Mouse (Mus musculus) liver, adult (tissue): ENCODE results near the gene Rab1b.

Experiments used
- GATA4 ChIP-seq: IDR thresholded peaks from 2 replicates; pipeline ENCODE4 v1.6.1; 2014; ENCODE audit warnings: mild to moderate bottlenecking, low read length; ENCODE audit not compliant: insufficient replicate concordance

The Rab1b gene

DNA sequence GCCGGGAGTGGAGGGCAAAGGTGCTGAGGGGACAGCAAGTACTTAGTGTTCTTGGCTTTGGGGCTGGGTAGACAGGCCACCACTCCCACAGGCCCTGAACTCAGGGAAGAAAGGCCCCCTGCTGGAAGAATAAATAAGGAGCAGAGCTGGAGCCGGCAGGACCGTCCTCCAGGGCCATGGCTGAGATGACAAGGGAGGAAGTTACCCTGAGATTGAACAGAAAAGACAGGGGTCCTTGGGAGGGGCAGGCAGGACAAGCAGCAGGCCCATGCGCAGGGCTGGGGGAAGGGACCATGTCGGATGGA, 1.4 kb upstream of the Rab1b start:
- no peak for TF ChIP-seq GATA4

DNA sequence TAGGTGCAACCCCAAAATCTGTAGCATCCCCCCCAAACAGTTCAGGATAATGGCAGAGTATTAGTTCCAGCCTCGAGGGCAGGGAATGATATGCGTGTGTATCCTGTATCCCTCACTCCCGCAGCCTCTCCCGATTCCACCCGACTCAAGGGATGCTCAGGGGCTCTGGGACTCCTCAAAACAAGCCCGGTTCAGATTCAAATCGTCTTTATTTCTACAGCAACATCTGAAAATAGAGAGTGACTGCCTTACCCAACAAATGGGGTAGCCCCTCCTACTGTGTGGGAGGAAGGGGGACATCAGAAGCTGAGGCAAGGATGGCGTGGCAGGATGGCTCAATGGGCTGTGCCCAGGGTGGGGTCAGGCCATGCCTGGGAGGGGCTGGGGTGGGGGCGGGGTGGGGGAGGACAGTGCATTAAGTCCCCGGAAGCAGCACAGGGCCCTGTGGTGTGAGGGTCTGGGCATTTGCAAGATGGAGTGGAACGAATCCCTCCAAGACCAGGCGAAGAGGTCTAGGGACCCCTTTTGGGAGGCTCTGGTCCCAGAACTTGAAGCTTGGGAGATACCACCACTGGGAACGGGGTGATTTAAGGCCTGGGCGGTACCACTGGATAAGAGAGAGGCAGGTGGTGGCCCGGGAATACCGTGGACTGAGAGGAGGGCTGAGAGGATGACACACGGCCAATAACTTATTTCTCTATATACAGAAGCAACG, 841 bp upstream of the Rab1b start:
- no peak for TF ChIP-seq GATA4

DNA sequence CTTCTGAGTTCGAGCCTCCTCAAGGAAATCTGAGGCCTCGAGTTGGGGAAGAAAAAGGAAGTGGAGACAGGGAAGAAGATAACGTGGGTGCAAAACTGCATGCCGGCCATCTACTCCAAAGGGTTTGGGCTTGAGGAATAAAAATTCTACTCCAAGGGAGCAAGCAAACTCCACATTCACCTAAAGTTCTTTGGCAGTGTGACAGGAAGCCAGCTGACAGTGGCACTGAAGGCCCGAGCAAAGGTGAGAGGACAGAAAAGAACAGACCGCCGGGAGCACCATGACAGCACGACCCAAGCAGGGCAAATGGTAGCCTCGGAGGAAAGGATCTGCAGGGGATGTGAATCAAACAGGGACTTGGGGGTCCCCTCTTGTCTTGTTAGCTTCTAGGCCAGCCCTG, 798 bp downstream of the Rab1b start:
- TF ChIP-seq GATA4 = no peak

DNA sequence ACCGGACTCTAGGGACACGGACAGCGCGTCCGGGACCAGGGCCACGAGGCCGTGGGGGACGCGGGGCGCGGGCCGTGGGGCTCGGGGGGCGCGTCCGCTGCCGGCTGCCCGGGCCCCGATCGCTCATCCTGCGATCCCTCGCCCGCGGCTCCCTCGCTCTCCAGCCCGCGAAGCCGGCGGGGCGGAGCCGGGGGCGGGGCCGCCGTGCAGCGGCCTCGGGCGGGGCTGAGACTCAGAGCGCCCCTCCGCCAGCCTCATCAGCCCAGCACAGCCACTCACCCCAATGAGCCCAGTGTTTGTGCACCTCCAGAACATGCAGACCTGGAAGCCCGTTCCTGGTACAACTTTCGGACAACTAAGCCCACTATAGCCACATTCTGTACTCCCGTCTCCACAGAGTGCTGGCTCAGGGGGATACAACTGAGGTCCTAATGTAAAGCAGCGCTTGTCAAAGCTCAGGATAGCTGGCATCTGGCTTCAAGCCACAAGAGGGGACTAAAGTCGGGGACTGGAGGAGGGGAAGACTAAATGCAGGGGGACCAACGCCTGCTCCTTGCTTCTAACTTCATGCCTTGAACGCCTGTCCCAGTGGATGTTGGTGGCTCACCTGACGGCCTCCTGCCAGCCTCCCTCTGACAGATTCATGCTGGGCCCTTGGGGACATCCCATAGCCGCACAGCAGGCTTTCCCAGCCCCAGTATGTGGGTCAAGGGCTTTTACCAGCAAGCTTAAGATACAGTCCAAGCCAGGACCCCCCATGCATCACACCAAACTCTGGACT, 8.3 kb downstream of the Rab1b start, which contains the start of gene Cnih2:
Gene Cnih2 (minus strand): TSS at position 159 of the 781 bp plus-strand sequence.
- TF ChIP-seq GATA4 = no peak

DNA sequence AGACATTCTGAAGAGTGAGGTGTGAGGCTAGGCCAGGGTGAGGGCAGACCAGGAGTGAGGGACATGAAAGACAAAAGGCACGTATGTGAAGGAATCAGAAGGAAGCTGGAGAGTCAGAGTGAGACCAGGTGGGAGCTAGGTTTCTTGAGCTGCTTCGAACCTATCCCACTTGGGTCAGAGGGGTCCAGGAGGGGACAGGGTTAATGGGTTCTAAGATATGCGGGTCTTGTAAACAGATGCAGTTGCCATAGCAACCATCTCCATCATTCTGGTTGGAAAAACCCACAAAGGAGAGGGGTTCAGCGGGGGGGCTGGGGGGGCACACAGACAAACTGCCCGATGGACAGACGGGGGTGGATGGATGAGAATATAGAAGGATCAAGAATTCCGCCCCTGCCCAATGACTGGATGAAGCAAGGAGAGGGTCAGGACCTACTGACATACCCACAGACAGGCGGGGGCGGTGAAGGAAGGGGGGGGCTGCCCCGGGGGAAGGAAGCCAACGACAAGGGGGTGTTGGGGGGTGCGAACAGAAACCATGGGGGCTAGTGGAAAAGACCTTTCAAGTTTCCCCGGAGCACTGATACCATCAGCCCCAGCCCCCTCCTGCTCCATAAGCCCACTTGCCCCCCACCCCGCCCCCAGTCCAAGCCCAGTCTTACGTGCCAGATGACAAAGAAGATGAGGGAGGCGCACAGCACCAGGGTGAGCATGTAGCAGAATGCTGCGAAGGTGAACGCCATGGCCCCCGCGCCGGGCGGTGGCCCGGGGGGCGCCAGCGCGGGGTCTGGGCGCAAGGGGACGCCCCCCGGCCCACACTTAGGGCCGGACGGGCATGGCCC, 9.1 kb downstream of the Rab1b start:
- no peak for TF ChIP-seq GATA4

DNA sequence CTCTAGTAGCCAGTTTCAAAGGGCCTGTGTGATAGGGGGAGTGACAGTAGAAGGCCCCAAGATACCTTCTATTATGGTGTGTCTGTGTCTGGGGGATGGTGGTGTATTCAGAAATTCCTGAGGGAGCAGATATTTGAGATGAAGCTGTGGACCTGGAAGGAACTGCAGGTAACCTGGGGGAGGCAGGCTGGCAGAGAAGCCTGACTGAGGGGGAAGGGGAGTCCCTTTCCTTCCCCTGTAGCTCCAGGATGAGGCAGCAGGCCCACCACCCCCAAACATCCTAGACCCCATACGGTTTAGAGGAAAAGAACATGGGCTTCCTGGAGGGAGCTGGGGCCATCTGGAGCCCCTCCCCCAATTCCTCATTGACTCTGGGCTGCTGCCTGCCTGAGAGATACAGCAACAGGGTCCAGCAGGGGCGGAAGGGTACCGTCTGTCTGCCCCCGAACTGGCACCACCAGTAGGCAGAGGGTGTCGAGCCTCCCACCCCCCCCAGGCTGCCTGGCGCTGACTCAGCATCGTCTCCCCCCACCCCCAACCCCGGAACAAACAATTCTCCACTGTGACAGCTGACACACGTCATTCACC, 10.9 kb downstream of the Rab1b start:
- TF ChIP-seq GATA4 = no peak

DNA sequence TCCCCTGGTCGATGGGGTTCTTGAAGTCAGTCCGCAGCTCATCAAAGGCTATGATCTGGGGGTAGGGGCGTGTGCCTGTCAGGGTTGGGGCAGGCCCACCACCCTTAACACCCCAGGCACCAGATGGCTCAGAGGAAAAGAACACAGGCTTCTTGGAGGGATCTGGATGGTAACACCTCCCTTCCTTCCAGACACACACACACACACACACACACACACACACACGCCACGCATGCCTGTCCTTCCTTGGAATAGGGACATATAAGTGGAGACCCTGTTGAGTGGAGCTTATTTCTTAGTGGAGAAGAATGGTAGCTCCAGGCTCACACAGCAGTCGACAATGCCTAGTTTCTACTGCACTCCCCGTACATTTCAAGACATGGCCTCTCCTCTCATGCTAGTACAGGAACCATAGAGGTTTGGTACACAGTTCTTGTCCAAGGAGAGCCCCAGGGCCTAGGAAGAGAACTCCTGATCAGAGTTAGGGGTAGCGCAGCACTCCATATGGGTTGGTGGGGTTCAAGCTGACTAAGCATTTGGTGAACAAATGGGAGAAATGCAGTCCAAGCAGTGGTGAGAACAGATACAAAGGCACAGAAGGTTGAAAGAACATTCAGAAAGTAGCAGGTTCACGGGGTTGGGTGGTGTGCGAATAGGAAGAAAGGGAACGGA, 12.0 kb downstream of the Rab1b start:
- no peak for TF ChIP-seq GATA4

DNA sequence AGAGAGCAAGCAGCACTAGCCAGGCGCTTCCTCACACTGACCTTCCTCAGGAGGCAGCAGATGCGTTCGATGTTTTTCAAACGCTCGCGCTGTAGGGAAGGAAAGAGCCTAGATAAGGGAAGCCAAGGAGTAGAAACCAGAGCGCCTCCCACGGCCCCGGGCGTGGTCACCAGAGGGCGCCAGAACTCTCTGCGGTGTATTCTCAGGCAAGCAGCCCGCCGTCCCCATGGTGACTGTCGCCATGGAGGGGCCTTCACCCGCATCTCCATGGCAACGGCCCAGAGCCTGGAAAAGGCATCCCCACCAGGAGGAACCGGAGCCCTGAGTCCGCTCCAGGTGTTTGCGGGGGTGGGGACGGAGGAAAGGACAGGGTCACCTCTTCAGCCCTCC, 12.6 kb downstream of the Rab1b start:
- peak; percentile 60; the same call in 1 of the 2 replicates for TF ChIP-seq GATA4

DNA sequence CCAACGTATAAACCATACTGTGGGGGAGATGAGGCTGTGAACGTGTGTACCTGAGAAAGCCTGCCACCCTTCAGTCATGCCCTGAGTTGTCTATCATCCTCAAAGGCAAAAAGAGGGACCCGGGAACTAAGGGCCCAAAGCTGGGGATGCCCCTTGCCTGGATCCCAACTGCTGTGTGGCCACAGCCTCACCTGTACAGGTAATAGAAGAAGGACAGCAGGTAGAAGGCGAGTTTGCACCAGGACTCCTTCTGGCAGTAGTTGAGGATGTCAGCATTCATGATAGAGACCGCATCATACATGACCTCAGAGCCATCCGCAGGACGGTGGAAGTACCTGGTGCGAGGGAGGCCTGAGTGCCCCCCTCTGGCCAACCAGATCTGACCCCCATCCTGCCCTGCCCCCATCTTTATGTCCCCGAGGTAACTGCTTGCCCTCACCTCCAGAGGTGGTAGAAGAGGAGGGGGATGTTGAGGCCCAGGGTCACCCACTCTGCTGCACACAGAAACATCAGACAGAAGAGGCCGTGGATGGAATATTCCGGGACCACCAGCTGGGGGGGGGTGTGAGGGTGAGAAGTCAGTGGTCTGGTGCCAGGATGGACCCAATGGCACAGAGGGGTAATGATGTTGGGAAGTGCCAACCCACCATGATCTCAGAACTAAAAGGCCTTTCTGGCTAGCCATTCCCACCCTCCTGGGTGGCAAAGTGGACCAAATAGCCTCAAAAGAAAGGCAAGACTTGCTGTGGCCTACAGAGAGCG, 13.2 kb downstream of the Rab1b start:
- TF ChIP-seq GATA4 = no peak

DNA sequence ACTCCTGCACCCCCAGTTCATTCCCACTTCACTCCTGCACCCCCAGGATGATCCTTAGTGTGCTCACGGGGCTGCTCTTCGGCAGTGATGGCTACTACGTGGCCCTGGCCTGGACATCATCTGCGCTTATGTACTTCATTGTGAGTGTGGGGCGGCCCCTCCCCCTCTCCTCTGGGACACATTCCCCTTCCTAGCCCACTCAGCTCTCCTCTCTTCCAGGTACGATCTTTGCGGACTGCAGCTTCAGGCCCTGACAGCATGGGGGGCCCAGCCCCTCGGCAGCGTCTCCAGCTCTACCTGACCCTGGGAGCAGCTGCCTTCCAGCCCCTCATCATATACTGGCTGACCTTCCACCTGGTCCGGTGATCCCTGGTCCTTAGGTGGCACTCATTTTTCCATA, 14.8 kb downstream of the Rab1b start:
- no peak for TF ChIP-seq GATA4

DNA sequence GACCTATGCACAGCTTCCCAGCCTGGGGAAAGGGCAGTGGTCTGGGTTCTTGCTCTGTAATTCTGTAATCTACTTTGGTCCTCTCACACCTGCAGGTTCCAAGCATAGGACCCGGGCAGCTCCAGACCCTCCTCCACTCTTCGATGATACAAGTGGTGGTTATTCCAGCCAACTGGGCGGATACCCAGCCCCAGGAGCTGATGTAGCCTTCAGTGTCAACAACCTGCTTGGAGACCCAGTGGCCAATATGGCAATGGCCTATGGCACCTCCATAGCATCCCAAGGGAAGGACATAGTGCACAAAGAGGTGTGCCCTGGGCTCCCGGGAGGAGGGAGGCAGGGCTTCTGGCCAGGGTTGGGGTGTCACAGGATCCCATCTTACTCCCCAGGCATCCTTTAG, 17.5 kb downstream of the Rab1b start:
- no peak for TF ChIP-seq GATA4

DNA sequence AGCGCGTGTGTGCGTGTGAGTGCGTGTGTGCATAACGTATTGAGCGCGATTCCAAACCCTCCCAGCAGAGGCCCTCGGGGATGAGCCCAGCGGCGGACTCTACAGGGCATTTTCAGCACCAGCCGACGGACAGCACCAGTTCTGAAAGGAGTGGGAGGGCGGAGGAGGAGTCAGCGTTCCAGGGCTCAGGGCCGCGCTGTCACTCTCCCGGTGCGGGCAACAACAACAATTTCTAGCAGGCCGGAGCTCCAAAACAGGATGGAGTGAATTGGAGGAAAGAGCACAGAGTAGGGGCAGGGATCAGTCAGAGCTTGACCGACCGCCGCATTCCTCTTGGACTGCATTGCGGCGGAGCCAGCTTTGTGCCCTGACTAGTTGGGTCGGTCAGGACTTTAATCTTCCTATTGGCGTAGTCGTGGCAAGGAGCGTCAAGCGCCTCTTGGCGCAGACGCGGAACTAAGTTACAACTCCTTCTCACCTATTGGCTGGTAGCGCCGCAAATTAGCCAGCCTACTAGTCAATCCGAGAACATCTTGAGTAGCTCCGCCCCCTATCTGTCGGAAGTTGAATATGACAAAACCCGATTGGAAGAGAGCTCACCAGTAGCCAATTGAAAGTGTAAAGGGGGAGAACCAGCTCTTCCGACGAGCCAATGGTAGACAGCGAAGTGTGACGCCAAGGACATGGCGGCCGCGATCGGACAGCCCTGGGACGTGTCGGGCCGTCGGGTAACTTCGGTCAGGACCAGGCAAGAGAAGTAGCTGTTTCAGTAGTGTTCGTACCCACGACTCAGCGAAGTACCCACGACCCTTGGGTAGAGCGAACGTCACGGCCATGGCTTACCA, 18.8 kb downstream of the Rab1b start, which contains the start of gene Yif1a:
Gene Yif1a (plus strand): TSS at position 655 of the 845 bp plus-strand sequence.
- TF ChIP-seq GATA4 = no peak; the same call in 1 of the 2 replicates
